Mouse (Mus musculus) kidney, embryonic 14.5 days (tissue): ENCODE measurements at regions not wholly inside any gene's neighbourhood (a gene's known extent, or its start where the extent isn't known, plus 50 kb on each side); places are given as distances from the start of the nearest gene placed in this dataset.

Experiments used
- ATAC-seq: fragments of 200-750 bp; cut with Nextera tagmentation; 2 replicates; pipeline ENCODE4 v1.8.0; 2017; ENCODE audit warnings: moderate number of reproducible peaks, mild to moderate bottlenecking, moderate TSS enrichment, moderate library complexity; ENCODE audit not compliant: low FRiP score, low TSS enrichment
- H3K27ac ChIP-seq: fragments of 300-500 bp; sonication (generic); 2 replicates; pipeline ENCODE4 v1.5.1; 2014; ENCODE audit warnings: low read depth, mild to moderate bottlenecking, low read length, moderate library complexity, mixed read lengths
- H3K27me3 ChIP-seq: fragments of 300-500 bp; sonication (generic); 2 replicates; pipeline ENCODE4 v1.6.1; 2014; ENCODE audit warnings: mild to moderate bottlenecking, low read length; ENCODE audit not compliant: control insufficient read depth, insufficient read depth
- H3K36me3 ChIP-seq: fragments of 300-500 bp; sonication (generic); 2 replicates; pipeline ENCODE4 v1.6.1; 2014; ENCODE audit warnings: low read length, mixed read lengths; ENCODE audit not compliant: control insufficient read depth, insufficient read depth
- H3K4me1 ChIP-seq: fragments of 300-500 bp; sonication (generic); 2 replicates; pipeline ENCODE4 v1.6.1; 2014; ENCODE audit warnings: low read length, mixed read lengths; ENCODE audit not compliant: control insufficient read depth, insufficient read depth
- H3K4me2 ChIP-seq: fragments of 300-500 bp; sonication (generic); replicated peaks from 2 replicates; pipeline ENCODE4 v1.6.1; 2014; ENCODE audit warnings: low read depth, mild to moderate bottlenecking, low read length
- H3K4me3 ChIP-seq: fragments of 300-500 bp; sonication (generic); 2 replicates; pipeline ENCODE4 v1.5.1; 2014; ENCODE audit warnings: mild to moderate bottlenecking, low read length
- H3K9ac ChIP-seq: fragments of 300-500 bp; sonication (generic); 2 replicates; pipeline ENCODE4 v1.6.1; 2014; ENCODE audit warnings: low read depth, mild to moderate bottlenecking, low read length, moderate library complexity
- H3K9me3 ChIP-seq: fragments of 300-500 bp; sonication (generic); 2 replicates; pipeline ENCODE4 v1.6.1; 2016; ENCODE audit warnings: low read length; ENCODE audit not compliant: control insufficient read depth
- WGBS: fragments of 180-500 bp; shearing (Covaris S2); extraction: QIAGEN DNeasy Blood & Tissue Kit; methylation state at CpG from one replicate; pipeline ENCODE4 v1.1.7; 2014; 5-methylcytosine and 5-hydroxymethylcytosine counted together

- Histone ChIP-seq H3K4me1 (no peaks in the 10 kb centered on the region), H3K27me3 (no peaks in the 10 kb centered on the region), H3K27ac (no peak overlapping the region), H3K36me3 (no peaks in the 10 kb centered on the region), H3K9me3 (no peaks in the 10 kb centered on the region), H3K9ac (no peak overlapping the region), H3K4me2 (no peak overlapping the region), H3K4me3 (no peak overlapping the region)
- ATAC-seq = no peak
- WGBS = 85% methylated on average over 1 of the region's 1 CpGs
These were observed 184.8 kb upstream of the Tcf21 start for GRCm38 (mm10) chr10:23004768-23005167.

GRCm38 (mm10) chr10:23003686-23004085 lies 183.7 kb upstream of the Tcf21 start:
- no peak for ATAC-seq
- Histone ChIP-seq H3K4me2 (no peak overlapping the region), H3K27ac (no peak overlapping the region), H3K27me3 (no peaks in the 10 kb centered on the region), H3K4me1 (no peaks in the 10 kb centered on the region), H3K9ac (no peak overlapping the region), H3K36me3 (no peaks in the 10 kb centered on the region), H3K4me3 (no peak overlapping the region), H3K9me3 (no peaks in the 10 kb centered on the region)

GRCm38 (mm10) chr10:22998561-22998960 lies 178.6 kb upstream of the Tcf21 start:
- no peaks in the 10 kb centered on the region for H3K4me1 ChIP-seq
- no peak for ATAC-seq
- no peak overlapping the region for H3K9ac ChIP-seq
- 81% methylated on average over 2 of the region's 2 CpGs for WGBS
- H3K27me3 ChIP-seq = no peaks in the 10 kb centered on the region
- H3K9me3 ChIP-seq = no peaks in the 10 kb centered on the region
- H3K4me2 ChIP-seq = no peak overlapping the region
- no peak overlapping the region for H3K27ac ChIP-seq
- no peak overlapping the region for H3K4me3 ChIP-seq
- no peaks in the 10 kb centered on the region for H3K36me3 ChIP-seq

- Histone ChIP-seq H3K9ac (no peak overlapping the region), H3K27me3 (no peaks in the 10 kb centered on the region), H3K4me1 (no peaks in the 10 kb centered on the region), H3K27ac (peak overlapping the region; percentile 51; the same call in 1 of the 2 replicates), H3K36me3 (no peaks in the 10 kb centered on the region), H3K4me2 (no peak overlapping the region), H3K4me3 (no peak overlapping the region), H3K9me3 (no peaks in the 10 kb centered on the region)
- WGBS = 84% methylated on average over 5 of the region's 5 CpGs
- ATAC-seq = no peak
These were observed 177.6 kb upstream of the Tcf21 start for GRCm38 (mm10) chr10:22997571-22997970.

- Histone ChIP-seq H3K4me2 (no peak overlapping the region), H3K27me3 (no peaks in the 10 kb centered on the region), H3K27ac (no peak overlapping the region), H3K9me3 (no peaks in the 10 kb centered on the region), H3K4me3 (no peak overlapping the region), H3K4me1 (no peaks in the 10 kb centered on the region), H3K36me3 (no peaks in the 10 kb centered on the region), H3K9ac (no peak overlapping the region)
- WGBS = 60% methylated on average over 3 of the region's 3 CpGs
- ATAC-seq = no peak
These were observed 173.2 kb upstream of the Tcf21 start for GRCm38 (mm10) chr10:22993158-22993557.

- Histone ChIP-seq H3K9me3 (no peaks in the 10 kb centered on the region), H3K4me1 (no peaks in the 10 kb centered on the region), H3K36me3 (no peaks in the 10 kb centered on the region), H3K9ac (no peak overlapping the region), H3K27me3 (no peaks in the 10 kb centered on the region), H3K4me3 (no peak overlapping the region), H3K4me2 (no peak overlapping the region), H3K27ac (no peak overlapping the region)
- 41% methylated on average over 6 of the region's 6 CpGs for WGBS
- ATAC-seq = peak; percentile 94
These were observed 161.8 kb upstream of the Tcf21 start for GRCm38 (mm10) chr10:22981798-22982197.

- H3K4me1 ChIP-seq = no peaks in the 10 kb centered on the region
- H3K9me3 ChIP-seq = no peaks in the 10 kb centered on the region
- no peak overlapping the region for H3K4me2 ChIP-seq
- H3K27me3 ChIP-seq = no peaks in the 10 kb centered on the region
- H3K9ac ChIP-seq = no peak overlapping the region
- no peak for ATAC-seq
- no peak overlapping the region for H3K4me3 ChIP-seq
- H3K27ac ChIP-seq = no peak overlapping the region
- WGBS = 70% methylated on average over 7 of the region's 7 CpGs
- H3K36me3 ChIP-seq = no peaks in the 10 kb centered on the region
These were observed 158.5 kb upstream of the Tcf21 start for GRCm38 (mm10) chr10:22978442-22978841.

GRCm38 (mm10) chr10:22956956-22957355 lies 137.0 kb upstream of the Tcf21 start:
- H3K4me3 ChIP-seq = no peak overlapping the region
- H3K36me3 ChIP-seq = no peaks in the 10 kb centered on the region
- H3K27me3 ChIP-seq = no peaks in the 10 kb centered on the region
- no peak overlapping the region for H3K27ac ChIP-seq
- H3K4me1 ChIP-seq = no peaks in the 10 kb centered on the region
- no peak overlapping the region for H3K4me2 ChIP-seq
- no peaks in the 10 kb centered on the region for H3K9me3 ChIP-seq
- WGBS = 87% methylated on average over 7 of the region's 7 CpGs
- no peak for ATAC-seq
- H3K9ac ChIP-seq = no peak overlapping the region

GRCm38 (mm10) chr10:22953283-22953682 lies 133.3 kb upstream of the Tcf21 start:
- 60% methylated on average over 6 of the region's 6 CpGs for WGBS
- Histone ChIP-seq H3K4me2 (no peak overlapping the region), H3K4me3 (no peak overlapping the region), H3K4me1 (no peaks in the 10 kb centered on the region), H3K36me3 (no peaks in the 10 kb centered on the region), H3K27me3 (no peaks in the 10 kb centered on the region), H3K27ac (no peak overlapping the region), H3K9me3 (no peaks in the 10 kb centered on the region), H3K9ac (no peak overlapping the region)
- ATAC-seq = no peak

GRCm38 (mm10) chr10:22944247-22944646 lies 124.3 kb upstream of the Tcf21 start:
- WGBS = 100% methylated on average over 1 of the region's 1 CpGs
- Histone ChIP-seq H3K4me2 (no peak overlapping the region), H3K36me3 (no peaks in the 10 kb centered on the region), H3K9me3 (no peaks in the 10 kb centered on the region), H3K27me3 (no peaks in the 10 kb centered on the region), H3K27ac (no peak overlapping the region), H3K4me1 (no peaks in the 10 kb centered on the region), H3K4me3 (no peak overlapping the region), H3K9ac (no peak overlapping the region)
- no peak for ATAC-seq
